Mouse (Mus musculus) ES-E14 (cell line): ENCODE measurements around the gene Vmn1r199. TPM values are rescaled to one million over a fixed set of nuclear protein-coding genes. Genes with fewer than 3 reads are reported as not detected.
"Not testable (repeated sequence)": the region's sequence is repeated elsewhere in the genome, so short reads cannot be mapped to it uniquely, and the experiment has no call there.

Experiments used
- DNase-seq: peaks from one replicate; pipeline ENCODE4 v3.0.0-alpha.2; 2013; ENCODE audit warnings: low read depth, low spot score
- H3K27ac ChIP-seq: 2 replicates; pipeline ENCODE4 v1.5.1; 2012; ENCODE audit warnings: low read depth, mild to moderate bottlenecking, low read length, moderate library complexity, mixed read lengths; ENCODE audit not compliant: poor library complexity, insufficient read depth, severe bottlenecking
- H3K36me3 ChIP-seq: 2 replicates; pipeline ENCODE4 v1.6.1; 2012; ENCODE audit warnings: mild to moderate bottlenecking, low read length, moderate library complexity, mixed read lengths; ENCODE audit not compliant: control insufficient read depth, poor library complexity, insufficient read depth, severe bottlenecking
- H3K4me1 ChIP-seq, 2 experiments: fragments of 150-350 bp in 1 of 2; sonication (generic) in 1 of 2; 2 replicates each; pipeline ENCODE4 v1.6.1; 2012; ENCODE audit warnings: low read length in 2 of 2, mild to moderate bottlenecking in 1 of 2, mixed read lengths in 1 of 2; ENCODE audit not compliant: control insufficient read depth in 2 of 2, insufficient read depth in 2 of 2, poor library complexity in 1 of 2
- H3K4me3 ChIP-seq, 2 experiments: fragments of 150-350 bp in 1 of 2; sonication (generic) in 1 of 2; 2 replicates each; pipeline ENCODE4 v1.5.1; 2012; ENCODE audit warnings: low read length in 2 of 2, low read depth in 1 of 2, mild to moderate bottlenecking in 1 of 2, mixed read lengths in 1 of 2; ENCODE audit not compliant: insufficient read depth in 1 of 2, poor library complexity in 1 of 2, severe bottlenecking in 1 of 2
- H3K9ac ChIP-seq: 2 replicates; pipeline ENCODE4 v1.6.1; 2012; ENCODE audit warnings: low read depth, mild to moderate bottlenecking, low read length, mixed read lengths; ENCODE audit not compliant: poor library complexity, insufficient read depth, severe bottlenecking
- H3K9me3 ChIP-seq: fragments of 150-350 bp; sonication (generic); 2 replicates; pipeline ENCODE4 v1.6.1; 2012; ENCODE audit warnings: low read depth, mild to moderate bottlenecking, low read length; ENCODE audit not compliant: control insufficient read depth, insufficient read depth
- CHD2 ChIP-seq: IDR thresholded peaks from 2 replicates; pipeline ENCODE4 v1.6.1; 2014; ENCODE audit warnings: mild to moderate bottlenecking, low read depth, low read length, inconsistent platforms
- HCFC1 ChIP-seq: IDR thresholded peaks from 2 replicates; pipeline ENCODE4 v1.6.1; 2012; ENCODE audit warnings: low read length, inconsistent platforms, borderline replicate concordance; ENCODE audit not compliant: insufficient read depth
- MAFK ChIP-seq: IDR thresholded peaks from 2 replicates; pipeline ENCODE4 v1.6.1; 2014; ENCODE audit warnings: mild to moderate bottlenecking, low read depth, low read length, inconsistent platforms; ENCODE audit not compliant: insufficient read depth
- ZC3H11A ChIP-seq: IDR thresholded peaks from 2 replicates; pipeline ENCODE4 v1.6.1; 2012; ENCODE audit warnings: low read depth, mild to moderate bottlenecking, inconsistent platforms, low read length, borderline replicate concordance
- ZNF384 ChIP-seq: IDR thresholded peaks from 2 replicates; pipeline ENCODE4 v1.6.1; 2012; ENCODE audit warnings: low read depth, low read length, inconsistent platforms
- in situ Hi-C, 2 experiments: fragments of 600-800 bp; cut with MboI; formaldehyde crosslinking; loops; one replicate each; pipeline ENCODE4 v1.15.1; 2025; ENCODE audit warnings: low sequenced_read_pairs in 2 of 2, inconsistent platforms in 1 of 2; ENCODE audit not compliant: unreplicated experiment in 2 of 2
- total RNA-seq: library from RNA; depleted of rRNA; stranded (reverse); fragments of 300-350 nt; gene quantifications from 2 replicates; pipeline ENCODE4 v1.2.3, GENCODE M21; 2012; rRNA removed

Gene Vmn1r199
- not detected in 2 replicates for total RNA-seq

GRCm38 (mm10) chr13:22379518-22379917 is at the start of gene Vmn1r199:
Gene Vmn1r199 (plus strand): TSS chr13:22379818.
- in situ Hi-C loops = no loop called here

GRCm38 (mm10) chr13:22333269-22333668 is 46.3 kb upstream of the Vmn1r199 start:
- TF ChIP-seq CHD2 = no peak
- peak; percentile 75 for TF ChIP-seq MAFK
- Histone ChIP-seq H3K4me3 (no peak overlapping the region), H3K27ac (no peak overlapping the region), H3K4me1 (no peaks in the 10 kb centered on the region), H3K9ac (no peak overlapping the region), H3K9me3 (no peaks in the 10 kb centered on the region), H3K36me3 (no peaks in the 10 kb centered on the region)
- in situ Hi-C loops = no loop called here
- no peak for DNase-seq

More at GRCm38 (mm10) chr13:22379518-22379917, at the start of gene Vmn1r199:
- Histone ChIP-seq H3K27ac (no peak within 1 kb of the TSS), H3K36me3 (no peaks in the 10 kb centered on the region), H3K4me3 (no peak within 1 kb of the TSS), H3K9ac (no peak within 1 kb of the TSS), H3K9me3 (no peaks in the 10 kb centered on the region), H3K4me1 (no peaks in the 10 kb centered on the region)
- DNase-seq = no peak
- no peak for TF ChIP-seq HCFC1
- no peak for TF ChIP-seq ZC3H11A
- TF ChIP-seq CHD2 = no peak
- TF ChIP-seq ZNF384 = no peak
- no peak for TF ChIP-seq MAFK

GRCm38 (mm10) chr13:22335565-22335964 is 44.1 kb upstream of the Vmn1r199 start:
- H3K36me3 ChIP-seq = no peaks in the 10 kb centered on the region
- in situ Hi-C loops = no loop called here
- H3K27ac ChIP-seq = no peak overlapping the region
- no peak overlapping the region for H3K9ac ChIP-seq
- H3K4me1 ChIP-seq = no peaks in the 10 kb centered on the region
- DNase-seq = no peak
- TF ChIP-seq CHD2 = no peak
- TF ChIP-seq ZNF384 = no peak
- no peak for TF ChIP-seq MAFK
- TF ChIP-seq HCFC1 = no peak
- no peak for TF ChIP-seq ZC3H11A
- H3K4me3 ChIP-seq = no peak overlapping the region
- H3K9me3 ChIP-seq = no peaks in the 10 kb centered on the region

DNA sequence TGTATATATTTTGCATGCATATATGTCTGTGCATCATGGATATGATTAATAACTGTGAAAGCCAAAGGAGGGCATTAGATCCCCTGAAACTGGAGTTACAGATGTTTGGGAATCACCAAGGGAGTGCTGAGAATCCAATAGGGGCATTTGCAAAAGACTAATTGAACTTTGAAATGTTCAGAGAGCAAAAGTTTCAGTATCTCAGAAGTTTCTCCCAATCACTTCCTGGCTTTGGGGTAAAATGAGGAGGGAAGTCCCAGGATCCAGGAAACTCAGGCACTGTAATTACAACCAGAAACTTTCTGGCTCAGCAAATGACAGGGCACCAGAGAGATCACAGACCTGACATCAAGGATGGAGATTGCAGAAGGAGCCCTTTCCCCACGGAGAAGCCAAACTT is 29.6 kb upstream of the Vmn1r199 start, which contains the start of gene Vmn1r198:
TSS of gene Vmn1r198 (plus strand) at position 301 of the 400 bp plus-strand sequence.
- in situ Hi-C loops = no loop called here
- Histone ChIP-seq H3K4me3 (no peak within 1 kb of the TSS), H3K36me3 (no peaks in the 10 kb centered on the region), H3K27ac (no peak within 1 kb of the TSS), H3K4me1 (no peaks in the 10 kb centered on the region), H3K9ac (no peak within 1 kb of the TSS), H3K9me3 (no peaks in the 10 kb centered on the region)
- TF ChIP-seq ZC3H11A (no peak), HCFC1 (no peak), MAFK (no peak), CHD2 (no peak), ZNF384 (no peak)
- no peak for DNase-seq

- DNase-seq = no peak
- no peak overlapping the region for H3K9ac ChIP-seq
- no peak overlapping the region for H3K4me3 ChIP-seq
- TF ChIP-seq ZNF384 = no peak
- TF ChIP-seq HCFC1 = no peak
- TF ChIP-seq CHD2 = no peak
- H3K4me1 ChIP-seq = no peaks in the 10 kb centered on the region
- H3K9me3 ChIP-seq = no peaks in the 10 kb centered on the region
- in situ Hi-C loops = no loop called here
- H3K27ac ChIP-seq = no peak overlapping the region
- no peaks in the 10 kb centered on the region for H3K36me3 ChIP-seq
Observed at GRCm38 (mm10) chr13:22350813-22351212, 28.8 kb upstream of the Vmn1r199 start.

DNA sequence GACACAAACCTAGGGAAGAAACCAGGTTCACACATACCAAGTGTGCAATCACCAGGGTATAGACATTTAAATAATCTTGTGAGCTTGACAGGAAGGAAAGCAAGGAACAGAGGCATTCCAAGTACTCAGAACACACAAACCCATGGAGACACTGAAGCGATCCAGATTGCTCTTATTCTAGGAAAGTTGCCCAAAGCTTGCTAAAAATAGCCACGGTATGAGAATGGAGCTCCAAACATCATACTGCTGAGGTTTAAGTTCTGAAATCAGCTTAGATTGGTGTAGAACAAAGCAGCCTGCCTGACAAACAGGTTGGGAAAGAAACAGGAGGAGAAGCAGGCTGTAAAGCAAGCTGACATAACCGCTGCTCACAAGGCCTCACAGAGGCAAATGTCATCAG is 1.5 kb downstream of the Vmn1r199 start:
- DNase-seq, in situ Hi-C loops, H3K36me3 ChIP-seq, H3K9ac ChIP-seq, H3K9me3 ChIP-seq, H3K4me1 ChIP-seq, H3K4me3 ChIP-seq, H3K27ac ChIP-seq: not testable (repeated sequence)
